19 mouse cellular contexts compared by ENCODE assay signal in genomic region chr4:134485151-134485900, GRCm38 (mm10). TPM values are rescaled to one million over a fixed set of nuclear protein-coding genes. Genes with fewer than 3 reads are reported as not detected.
DNase-seq lines count a peak whose midpoint lies in the region; ATAC-seq and TF ChIP-seq lines count a peak whose summit lies in the region.
"Had no signal": no experiment of that assay in that cellular context is flagged by ENCODE, and none has a peak within 500 bp of the region (broad histone marks: within the 10 kb centered on the region; RNA-seq: fewer than 3 reads in every experiment).

No protein-coding gene starts in this region.

- H3K79me2 ChIP-seq in liver, adult 2 months (ENCODE audit: control insufficient read depth, insufficient read depth, low read length): no peaks in the 10 kb centered on the region

- H3K9me3 ChIP-seq in intestine, postnatal 0 days (ENCODE audit: control insufficient read depth): no peaks in the 10 kb centered on the region
- no peaks in the 10 kb centered on the region for H3K9me3 ChIP-seq in intestine, embryonic 15.5 days
- H3K9me3 ChIP-seq in liver, embryonic 12.5 days (replicated peaks): no peaks in the 10 kb centered on the region
- H3K9me3 ChIP-seq: forebrain, embryonic 15.5 days; heart, embryonic 15.5 days had no signal

- no peaks in the 10 kb centered on the region for H3K36me3 ChIP-seq in intestine, postnatal 0 days (ENCODE audit: control insufficient read depth, insufficient read depth)
- H3K36me3 ChIP-seq in intestine, embryonic 15.5 days: no peaks in the 10 kb centered on the region
- no peaks in the 10 kb centered on the region for H3K36me3 ChIP-seq in liver, adult 2 months (ENCODE audit: control insufficient read depth, insufficient read depth, low read length)
- no peaks in the 10 kb centered on the region for H3K36me3 ChIP-seq in liver, embryonic 12.5 days
- H3K36me3 ChIP-seq: forebrain, embryonic 15.5 days; heart, embryonic 15.5 days had no signal

- no peak overlapping the region for H3K9ac ChIP-seq in intestine, postnatal 0 days (ENCODE audit: low read depth, low read length)
- no peak overlapping the region for H3K9ac ChIP-seq in intestine, embryonic 15.5 days
- H3K9ac ChIP-seq in liver, adult 2 months (ENCODE audit: low read depth, low read length): no peak overlapping the region
- H3K9ac ChIP-seq in liver, embryonic 12.5 days: no peak overlapping the region
- H3K9ac ChIP-seq: forebrain, embryonic 15.5 days; heart, embryonic 15.5 days; lung, embryonic 14.5 days had no signal

- no peak overlapping the region for H3K4me3 ChIP-seq in intestine, postnatal 0 days (ENCODE audit: low read depth, low read length)
- no peak overlapping the region for H3K4me3 ChIP-seq in intestine, embryonic 15.5 days (replicated peaks)
- H3K4me3 ChIP-seq in liver, adult 2 months (ENCODE audit: insufficient read depth, low read depth, low read length): no peak overlapping the region
- H3K4me3 ChIP-seq in liver, embryonic 12.5 days: no peak overlapping the region
- H3K4me3 ChIP-seq: forebrain, embryonic 15.5 days; heart, adult 2 months; heart, embryonic 15.5 days had no signal

- no peak overlapping the region for H3K4me2 ChIP-seq in intestine, postnatal 0 days (replicated peaks; ENCODE audit: low read depth)
- H3K4me2 ChIP-seq in intestine, embryonic 15.5 days (replicated peaks): no peak overlapping the region
- H3K4me2 ChIP-seq in liver, embryonic 12.5 days: no peak overlapping the region
- H3K4me2 ChIP-seq: forebrain, embryonic 15.5 days; heart, embryonic 15.5 days; lung, embryonic 14.5 days had no signal

- peak; percentile 67 for DNase-seq in cerebellum, adult 11-12 months
- DNase-seq in cerebellum, postnatal 10 days: no peak
- DNase-seq in liver, adult 2 months (ENCODE audit: extremely low read depth, low read depth, low spot score): peak; percentile 95
- DNase-seq in kidney, postnatal 25 days: peak; percentile 68 to 84
- no peak for DNase-seq in thymus, postnatal 14 days
- DNase-seq: adrenal gland, postnatal 10 days; heart, adult 2 months; lung, embryonic 14.5 days; midbrain, embryonic 14.5 days; retina, postnatal 1 day; right cerebral cortex, postnatal 4 days; thymus, postnatal 4 days had no signal

- no peak for TF ChIP-seq POLR2A in liver, adult 2 months (IDR thresholded peaks at IDR 0.05; ENCODE audit: extremely low read depth, insufficient read depth, low read length)

- H3K27me3 ChIP-seq in intestine, postnatal 0 days (replicated peaks; ENCODE audit: control insufficient read depth, insufficient read depth, low read length): no peaks in the 10 kb centered on the region
- peaks cover 3% of the 10 kb centered on the region; the same call in 1 of the 2 replicates for H3K27me3 ChIP-seq in intestine, embryonic 15.5 days (replicated peaks)
- H3K27me3 ChIP-seq in liver, adult 2 months (ENCODE audit: control insufficient read depth, insufficient read depth, low read length): no peaks in the 10 kb centered on the region
- peaks cover 34% of the 10 kb centered on the region for H3K27me3 ChIP-seq in liver, embryonic 12.5 days (replicated peaks)
- H3K27me3 ChIP-seq: forebrain, embryonic 15.5 days had no signal

- H3K27ac ChIP-seq in intestine, postnatal 0 days (ENCODE audit: low read depth, low read length): no peak overlapping the region
- no peak overlapping the region for H3K27ac ChIP-seq in intestine, embryonic 15.5 days
- peak overlapping the region; percentile 91 for H3K27ac ChIP-seq in liver, adult 2 months (replicated peaks; ENCODE audit: insufficient read depth, low read depth, low read length)
- H3K27ac ChIP-seq in liver, embryonic 12.5 days: no peak overlapping the region
- H3K27ac ChIP-seq: forebrain, embryonic 15.5 days; heart, adult 2 months; heart, embryonic 15.5 days had no signal

- no peak for ATAC-seq in intestine, postnatal 0 days
- ATAC-seq in intestine, embryonic 15.5 days: no peak
- ATAC-seq in liver, embryonic 12.5 days: no peak
- ATAC-seq: forebrain, embryonic 15.5 days had no signal

- no peaks in the 10 kb centered on the region; the same call in 1 of the 2 replicates for H3K4me1 ChIP-seq in intestine, postnatal 0 days (replicated peaks; ENCODE audit: control insufficient read depth, insufficient read depth, low read length)
- H3K4me1 ChIP-seq in intestine, embryonic 15.5 days (replicated peaks): no peaks in the 10 kb centered on the region; the same call in 1 of the 2 replicates
- H3K4me1 ChIP-seq in liver, adult 2 months (ENCODE audit: control insufficient read depth, insufficient read depth, low read length): peaks cover 32% of the 10 kb centered on the region
- H3K4me1 ChIP-seq in liver, embryonic 12.5 days: 0 out of 2 replicates have a peak, but pooled peaks cover 4% of the 10 kb centered on the region
- H3K4me1 ChIP-seq: heart, embryonic 15.5 days had no signal

- TF ChIP-seq CTCF in intestine, postnatal 0 days (IDR thresholded peaks at IDR 0.05; ENCODE audit: low read depth): peak; percentile 43
- no peak for TF ChIP-seq CTCF in liver, adult 2 months (IDR thresholded peaks at IDR 0.05; ENCODE audit: low read depth, low read length)

- WGBS in intestine, postnatal 0 days: 80% methylated on average over 5 of the region's 5 CpGs
- 74% methylated on average over 5 of the region's 5 CpGs for WGBS in intestine, embryonic 15.5 days
- 43% methylated on average over 5 of the region's 5 CpGs for WGBS in liver, adult 2 months
- 70% methylated on average over 5 of the region's 5 CpGs for WGBS in liver, embryonic 12.5 days (ENCODE audit: insufficient replicate concordance)

RNA-seq across cellular contexts. Expression of gene Paqr7, which starts 11.2 kb away (rescaled TPM):
- polyA plus RNA-seq in intestine, postnatal 0 days (2015; fragmentation: Nextera tagmentation; extraction: Ambion mirVana): 62.6 and 70.3 TPM in 2 replicates
- polyA plus RNA-seq in intestine, embryonic 15.5 days (2015; fragmentation: Nextera tagmentation; extraction: Ambion mirVana): 11.5 TPM in 2 replicates
- 18.7 and 20.3 TPM in 2 replicates for total RNA-seq in liver, adult 2 months (2014; rRNA removed)
- 46.1 and 58.5 TPM in 2 replicates for polyA plus RNA-seq in liver, adult 2 months (2012; rRNA removed)
- polyA plus RNA-seq in liver, embryonic 12.5 days (2016; fragmentation: Nextera tagmentation; extraction: Ambion mirVana): 6.5 and 7.2 TPM in 2 replicates

RNA-seq across cellular contexts. Expression of gene Stmn1, which starts 17.2 kb away (rescaled TPM):
- polyA plus RNA-seq in intestine, postnatal 0 days (2015; fragmentation: Nextera tagmentation; extraction: Ambion mirVana): 398 and 412 TPM in 2 replicates
- 1,243 and 1,415 TPM in 2 replicates for polyA plus RNA-seq in intestine, embryonic 15.5 days (2015; fragmentation: Nextera tagmentation; extraction: Ambion mirVana)
- total RNA-seq in liver, adult 2 months (2014; rRNA removed): 4.4 and 12.8 TPM in 2 replicates
- polyA plus RNA-seq in liver, adult 2 months (2012; rRNA removed): 0.49 and 2.8 TPM in 2 replicates
- 558 and 570 TPM in 2 replicates for polyA plus RNA-seq in liver, embryonic 12.5 days (2016; fragmentation: Nextera tagmentation; extraction: Ambion mirVana)

RNA-seq across cellular contexts. Expression of gene Aunip, which starts 25.5 kb away (rescaled TPM):
- 3.8 TPM in 2 replicates for polyA plus RNA-seq in intestine, postnatal 0 days (2015; fragmentation: Nextera tagmentation; extraction: Ambion mirVana)
- polyA plus RNA-seq in intestine, embryonic 15.5 days (2015; fragmentation: Nextera tagmentation; extraction: Ambion mirVana): 16.0 and 18.0 TPM in 2 replicates
- 0.09 and 0.34 TPM in 2 replicates for total RNA-seq in liver, adult 2 months (2014; rRNA removed)
- not detected in 2 replicates for polyA plus RNA-seq in liver, adult 2 months (2012; rRNA removed)
- 26.9 and 27.6 TPM in 2 replicates for polyA plus RNA-seq in liver, embryonic 12.5 days (2016; fragmentation: Nextera tagmentation; extraction: Ambion mirVana)
- total RNA-seq: gastrocnemius, adult 8-10 months; neutrophil, adult 5-6 weeks had no signal
- polyA plus RNA-seq: heart, adult 2 months had no signal

RNA-seq across cellular contexts. Expression of gene Mtfr1l, which starts 49.9 kb away (rescaled TPM):
- 84.5 and 88.1 TPM in 2 replicates for polyA plus RNA-seq in intestine, postnatal 0 days (2015; fragmentation: Nextera tagmentation; extraction: Ambion mirVana)
- 88.3 and 96.4 TPM in 2 replicates for polyA plus RNA-seq in intestine, embryonic 15.5 days (2015; fragmentation: Nextera tagmentation; extraction: Ambion mirVana)
- total RNA-seq in liver, adult 2 months (2014; rRNA removed): 50.9 and 55.1 TPM in 2 replicates
- 80.1 and 96.7 TPM in 2 replicates for polyA plus RNA-seq in liver, adult 2 months (2012; rRNA removed)
- polyA plus RNA-seq in liver, embryonic 12.5 days (2016; fragmentation: Nextera tagmentation; extraction: Ambion mirVana): 69.3 and 72.1 TPM in 2 replicates

Comparison
In these comparisons a context has a peak if more than half of its experiments do, and no peak if none do; other contexts are left out.
1. DNase-seq: peak in cerebellum, adult 11-12 months (single experiment), liver, adult 2 months (single experiment) and kidney, postnatal 25 days (2 of 2); none in cerebellum, postnatal 10 days (0 of 2) and thymus, postnatal 14 days (single experiment).
2. RNA of gene Stmn1, which starts 17.2 kb away (polyA plus RNA-seq): 1,243 to 1,415 TPM in intestine, embryonic 15.5 days, 558 to 570 TPM in liver, embryonic 12.5 days and 398 to 412 TPM in intestine, postnatal 0 days; 0.49 to 2.8 TPM in liver, adult 2 months; every median in the first group is over 100 times any median in the second.